Mouse (Mus musculus) liver, adult 2 months (tissue): Measurements from ENCODE around the gene Setdb1.

Source experiments
- CTCF ChIP-seq: fragments of 200-500 bp; IDR thresholded peaks from 2 replicates; pipeline ENCODE4 v1.5.1; 2011; ENCODE audit warnings: low read depth, low read length, control low read depth
- POLR2A ChIP-seq: fragments of 200-500 bp; IDR thresholded peaks from 2 replicates; pipeline ENCODE4 v1.6.1; 2011; ENCODE audit warnings: low read length, control low read depth; ENCODE audit not compliant: insufficient read depth; ENCODE audit errors: extremely low read depth

GRCm38 (mm10) chr3:95394385-95394784 is 37.4 kb upstream of the Setdb1 start:
- TF ChIP-seq POLR2A (no peak), CTCF (peak; percentile 46)
